Mouse (Mus musculus) hindbrain, embryonic 11.5 days (tissue): Measurements from ENCODE around the gene Ctr9. TPM values are rescaled to one million over a fixed set of nuclear protein-coding genes. Genes with fewer than 3 reads are reported as not detected.
A peak's percentile ranks its signal among the peaks of the same experiment; 100 is the strongest.

Experiments used
- ATAC-seq: fragments of 200-750 bp; cut with Nextera tagmentation; 2 replicates; pipeline ENCODE4 v1.8.0; 2017; ENCODE audit warnings: mild to moderate bottlenecking, moderate TSS enrichment, moderate library complexity; ENCODE audit not compliant: low FRiP score
- DNase-seq: peaks from one replicate; pipeline ENCODE4 v3.0.0-alpha.2; 2015; ENCODE audit warnings: low spot score
- H3K27ac ChIP-seq: fragments of 300-500 bp; sonication (generic); 2 replicates; pipeline ENCODE4 v1.5.1; 2014; ENCODE audit warnings: mild to moderate bottlenecking, low read depth, low read length
- H3K27me3 ChIP-seq: fragments of 300-500 bp; sonication (generic); 2 replicates; pipeline ENCODE4 v1.6.1; 2014; ENCODE audit warnings: mild to moderate bottlenecking, low read length, moderate library complexity, mixed read lengths; ENCODE audit not compliant: control insufficient read depth, insufficient read depth
- H3K36me3 ChIP-seq: fragments of 300-500 bp; sonication (generic); 2 replicates; pipeline ENCODE4 v1.6.1; 2014; ENCODE audit warnings: mild to moderate bottlenecking, low read length, moderate library complexity, mixed read lengths; ENCODE audit not compliant: control insufficient read depth, insufficient read depth
- H3K4me1 ChIP-seq: fragments of 300-500 bp; sonication (generic); replicated peaks from 2 replicates; pipeline ENCODE4 v1.6.1; 2014; ENCODE audit warnings: low read length, mixed read lengths; ENCODE audit not compliant: control insufficient read depth, insufficient read depth
- H3K4me2 ChIP-seq: fragments of 300-500 bp; sonication (generic); replicated peaks from 2 replicates; pipeline ENCODE4 v1.6.1; 2014; ENCODE audit warnings: mild to moderate bottlenecking, low read depth, low read length
- H3K4me3 ChIP-seq: fragments of 300-500 bp; sonication (generic); 2 replicates; pipeline ENCODE4 v1.5.1; 2014; ENCODE audit warnings: low read depth, low read length
- H3K9ac ChIP-seq: fragments of 300-500 bp; sonication (generic); 2 replicates; pipeline ENCODE4 v1.6.1; 2014; ENCODE audit warnings: low read depth, low read length
- H3K9me3 ChIP-seq: fragments of 300-500 bp; sonication (generic); 2 replicates; pipeline ENCODE4 v1.6.1; 2016; ENCODE audit warnings: low read length; ENCODE audit not compliant: control insufficient read depth
- WGBS: fragments of 180-500 bp; shearing (Covaris S2); extraction: QIAGEN DNeasy Blood & Tissue Kit; methylation state at CpG from one replicate; pipeline ENCODE4 v1.1.7; 2014; 5-methylcytosine and 5-hydroxymethylcytosine counted together
- polyA plus RNA-seq: library from polyadenylated mRNA; unstranded; fragments of >200 nt; fragmentation: Nextera tagmentation; extraction: Ambion mirVana; gene quantifications from 2 replicates; pipeline ENCODE4 v1.2.1, GENCODE M21; 2014

Gene Ctr9
- polyA plus RNA-seq, 1 experiment from 2014 or later, result 79.3 TPM

DNA sequence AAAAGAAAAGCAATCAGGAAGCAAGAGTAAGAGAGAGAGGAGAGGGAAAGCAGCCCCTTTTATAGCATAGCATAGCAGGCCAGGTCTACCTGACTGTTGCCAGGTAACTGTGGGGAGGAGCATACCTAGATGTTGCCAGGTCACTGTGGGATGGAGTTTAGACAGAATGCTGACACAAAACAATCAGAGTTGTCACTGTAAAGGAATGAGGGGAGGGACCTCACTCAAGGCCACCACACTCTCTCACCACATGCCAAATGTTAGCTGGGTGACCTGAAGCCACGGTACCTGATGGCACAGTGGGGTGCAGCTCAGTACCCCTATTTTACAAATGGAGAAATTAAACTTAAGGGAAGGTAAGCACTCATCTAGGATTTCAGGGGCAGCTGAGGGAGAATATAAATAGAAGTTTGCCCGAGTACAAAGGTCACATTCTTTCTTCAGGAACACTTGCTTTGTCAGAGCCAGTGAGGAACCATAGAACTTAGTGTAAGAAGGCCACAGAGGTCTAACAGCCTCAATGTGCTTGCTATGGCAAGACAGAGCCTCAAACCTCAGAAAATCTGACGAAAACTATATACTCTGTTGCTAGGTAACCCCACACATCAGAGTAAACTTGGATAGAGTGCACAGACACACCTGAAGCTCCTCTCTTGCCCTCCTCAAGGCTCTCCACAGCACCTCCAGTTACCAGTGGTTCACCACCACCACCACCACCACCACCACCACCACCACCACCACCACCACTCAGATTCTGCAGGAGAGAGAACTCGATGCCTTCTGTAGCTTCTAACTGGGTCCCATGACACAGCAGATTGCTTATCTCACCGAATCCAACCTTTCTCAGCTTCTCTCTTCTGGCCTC lies 38.2 kb upstream of the Ctr9 start:
- Histone ChIP-seq H3K9ac (no peak overlapping the region), H3K9me3 (no peaks in the 10 kb centered on the region), H3K4me3 (no peak overlapping the region), H3K4me2 (no peak overlapping the region), H3K27ac (no peak overlapping the region), H3K27me3 (no peaks in the 10 kb centered on the region), H3K36me3 (no peaks in the 10 kb centered on the region), H3K4me1 (no peaks in the 10 kb centered on the region)
- DNase-seq, result no peak
- no peak for ATAC-seq
- 65% methylated on average over 5 of the region's 5 CpGs for WGBS

DNA sequence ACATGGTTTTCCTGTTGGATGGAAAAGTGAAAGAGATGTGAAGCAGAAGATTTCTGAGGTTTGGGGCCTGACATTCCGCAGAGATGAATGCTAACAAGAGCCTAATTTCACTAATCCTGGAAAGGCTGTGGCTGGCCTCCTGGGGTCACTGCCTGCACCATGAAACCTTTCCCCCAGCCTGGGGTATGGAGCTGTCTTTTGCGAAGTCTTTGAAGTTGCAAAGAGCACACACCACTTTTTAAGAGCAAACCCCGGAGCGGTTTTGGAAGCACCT lies 37.6 kb upstream of the Ctr9 start:
- 51% methylated on average over 4 of the region's 4 CpGs for WGBS

DNA sequence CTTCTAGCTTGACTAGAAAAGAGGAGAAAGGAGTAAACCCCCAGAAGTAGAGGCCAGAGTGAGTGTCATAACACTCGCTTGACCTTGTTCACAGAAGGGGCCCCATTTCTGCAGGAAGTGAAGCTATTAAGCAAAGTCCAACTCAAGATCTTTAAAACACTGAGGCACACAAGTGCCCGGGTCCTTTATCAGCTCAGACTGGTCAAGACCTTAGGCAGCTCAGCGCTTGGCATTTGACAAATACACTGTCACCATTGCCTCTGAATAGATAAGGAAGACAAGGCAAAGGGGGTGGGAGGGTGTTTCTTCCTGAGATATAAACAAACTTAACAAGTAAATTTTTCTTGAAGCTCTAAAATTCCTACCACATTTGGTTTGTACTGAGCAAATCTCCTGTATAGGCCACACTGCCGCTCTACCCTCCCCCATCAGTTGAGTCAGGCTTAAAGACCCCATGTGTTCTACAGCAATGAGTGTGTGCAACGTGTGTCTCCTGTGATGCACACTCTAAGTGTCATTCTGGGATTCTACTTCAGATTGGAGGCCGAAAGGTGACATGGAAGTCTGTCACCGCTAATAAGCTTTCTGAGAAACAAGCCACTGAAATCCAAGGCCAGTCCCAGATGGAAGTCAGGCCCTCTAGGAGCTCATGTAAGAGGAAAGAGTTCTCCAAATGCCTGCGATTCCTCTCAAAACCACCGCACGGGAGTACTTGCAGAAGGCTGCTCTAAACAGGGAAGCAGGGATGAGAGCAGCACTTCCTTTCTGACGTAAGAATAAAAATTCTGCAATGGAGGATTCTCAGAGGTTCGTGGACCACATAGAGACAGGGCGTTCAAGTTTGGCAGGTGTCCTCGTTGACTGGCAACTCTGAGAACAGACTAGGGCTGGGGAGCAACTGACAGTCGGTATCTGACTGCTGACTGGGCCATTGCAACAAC lies 29.6 kb upstream of the Ctr9 start:
- Histone ChIP-seq H3K36me3 (no peaks in the 10 kb centered on the region), H3K9me3 (no peaks in the 10 kb centered on the region), H3K9ac (no peak overlapping the region), H3K27me3 (no peaks in the 10 kb centered on the region), H3K4me2 (no peak overlapping the region), H3K4me3 (no peak overlapping the region), H3K4me1 (no peaks in the 10 kb centered on the region), H3K27ac (no peak overlapping the region)
- ATAC-seq (no peak), DNase-seq (no peak)
- 84% methylated on average over 15 of the region's 15 CpGs for WGBS

More for the DNA sequence above, 37.6 kb upstream of the Ctr9 start:
- H3K27me3 ChIP-seq, result no peaks in the 10 kb centered on the region
- ATAC-seq (no peak), DNase-seq (no peak)
- no peaks in the 10 kb centered on the region for H3K36me3 ChIP-seq
- no peak overlapping the region for H3K4me3 ChIP-seq
- H3K9ac ChIP-seq, result no peak overlapping the region
- H3K4me1 ChIP-seq, result no peaks in the 10 kb centered on the region
- H3K4me2 ChIP-seq, result no peak overlapping the region
- H3K9me3 ChIP-seq, result no peaks in the 10 kb centered on the region
- no peak overlapping the region for H3K27ac ChIP-seq

DNA sequence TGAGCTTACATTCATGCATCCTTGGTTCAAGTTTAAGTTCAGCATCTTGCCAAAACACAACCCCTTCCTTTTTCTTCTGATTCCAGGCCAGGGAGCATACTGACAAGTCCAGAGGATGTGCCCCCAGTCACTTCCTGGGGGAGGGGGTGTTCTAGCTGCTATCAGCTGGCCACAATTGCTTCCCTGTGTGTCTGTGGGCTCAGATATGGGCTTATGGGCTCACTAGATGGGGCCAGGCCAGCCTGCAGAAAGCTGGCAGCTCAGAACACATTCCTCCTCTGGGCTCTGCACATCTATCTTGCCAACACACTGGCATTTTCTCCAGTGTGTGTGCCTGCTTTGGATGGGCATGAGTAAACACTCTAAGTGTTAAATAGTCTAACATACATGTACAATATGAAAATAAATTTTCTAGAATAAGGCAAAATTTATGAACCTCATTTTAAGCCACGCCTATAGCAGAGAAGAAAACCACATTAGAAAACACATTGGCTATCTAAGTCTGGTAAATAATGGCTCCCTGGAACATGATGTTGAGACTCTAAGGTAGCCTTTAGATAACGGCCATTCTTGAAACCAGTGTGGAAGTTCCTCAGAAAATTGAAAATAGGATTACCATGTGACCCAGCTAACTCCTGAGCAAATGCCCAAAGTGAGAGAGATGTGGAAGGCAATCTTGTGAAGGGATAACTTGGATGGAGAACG lies 24.5 kb upstream of the Ctr9 start:
- ATAC-seq, result no peak
- H3K27me3 ChIP-seq, result no peaks in the 10 kb centered on the region
- WGBS, result 90% methylated on average over 3 of the region's 3 CpGs
- H3K9ac ChIP-seq, result no peak overlapping the region
- H3K9me3 ChIP-seq, result no peaks in the 10 kb centered on the region
- H3K27ac ChIP-seq, result no peak overlapping the region
- H3K4me1 ChIP-seq, result no peaks in the 10 kb centered on the region
- H3K4me2 ChIP-seq, result no peak overlapping the region
- DNase-seq, result no peak
- no peaks in the 10 kb centered on the region for H3K36me3 ChIP-seq
- no peak overlapping the region for H3K4me3 ChIP-seq

DNA sequence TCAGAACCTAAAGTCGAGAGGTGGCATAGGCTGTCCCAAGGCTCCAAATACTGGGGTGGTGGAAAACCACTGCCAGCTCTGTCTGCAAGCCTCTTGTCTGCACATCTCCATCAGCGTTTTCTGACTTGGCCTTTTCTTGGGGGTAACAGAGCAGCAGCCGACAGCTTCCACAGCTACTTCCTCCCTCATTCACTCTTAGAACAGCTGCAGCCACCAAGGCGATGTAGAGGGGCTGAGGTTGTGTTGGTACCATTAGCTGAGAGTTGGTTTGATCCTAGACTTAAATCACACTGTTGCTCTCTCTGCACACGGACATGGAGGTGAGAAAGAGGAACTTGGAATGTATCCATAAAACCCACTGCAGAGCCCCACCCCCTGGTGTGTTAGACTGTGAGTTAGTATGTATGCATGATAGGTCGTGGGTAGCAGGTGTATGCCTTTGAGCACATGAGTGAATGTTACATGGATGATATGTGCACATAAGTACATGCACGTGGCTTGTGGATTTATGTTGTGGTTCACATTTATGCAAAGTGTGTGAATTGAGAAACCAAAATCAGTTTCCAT lies 14.6 kb upstream of the Ctr9 start:
- H3K9me3 ChIP-seq, result no peaks in the 10 kb centered on the region

DNA sequence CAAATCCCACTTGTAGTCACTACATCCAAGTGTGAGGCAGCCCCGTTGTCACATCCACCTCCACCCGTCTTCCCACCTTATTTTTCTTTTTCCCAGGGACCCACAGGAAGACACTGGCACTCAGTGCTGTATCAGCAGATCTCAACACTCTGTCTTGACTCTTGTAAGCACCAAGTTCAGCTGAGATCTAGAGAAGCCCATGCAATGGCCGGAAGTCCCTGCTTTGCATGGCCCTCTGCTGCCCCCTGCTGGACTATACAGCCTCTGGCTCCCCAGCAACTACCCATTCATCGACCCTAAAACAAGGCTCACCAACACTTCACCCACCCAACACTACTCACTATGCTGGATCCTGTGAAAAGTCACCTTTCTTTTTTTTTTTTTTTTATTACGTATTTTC lies 13.9 kb upstream of the Ctr9 start:
- no peaks in the 10 kb centered on the region for H3K36me3 ChIP-seq
- H3K4me2 ChIP-seq, result no peak overlapping the region
- H3K9ac ChIP-seq, result no peak overlapping the region
- no peaks in the 10 kb centered on the region for H3K9me3 ChIP-seq
- DNase-seq, result peak; percentile 93
- H3K27ac ChIP-seq, result no peak overlapping the region
- H3K4me1 ChIP-seq, result no peaks in the 10 kb centered on the region
- H3K27me3 ChIP-seq, result no peaks in the 10 kb centered on the region
- ATAC-seq, result peak; percentile 60
- no peak overlapping the region for H3K4me3 ChIP-seq
- 38% methylated on average over 5 of the region's 5 CpGs for WGBS

More for the DNA sequence above, 14.6 kb upstream of the Ctr9 start:
- H3K4me3 ChIP-seq, result no peak overlapping the region
- H3K4me1 ChIP-seq, result no peaks in the 10 kb centered on the region
- ATAC-seq, result no peak
- no peaks in the 10 kb centered on the region for H3K27me3 ChIP-seq
- H3K27ac ChIP-seq, result no peak overlapping the region
- H3K4me2 ChIP-seq, result no peak overlapping the region
- no peak overlapping the region for H3K9ac ChIP-seq
- H3K36me3 ChIP-seq, result no peaks in the 10 kb centered on the region
- 88% methylated on average over 7 of the region's 7 CpGs for WGBS
- DNase-seq, result no peak

DNA sequence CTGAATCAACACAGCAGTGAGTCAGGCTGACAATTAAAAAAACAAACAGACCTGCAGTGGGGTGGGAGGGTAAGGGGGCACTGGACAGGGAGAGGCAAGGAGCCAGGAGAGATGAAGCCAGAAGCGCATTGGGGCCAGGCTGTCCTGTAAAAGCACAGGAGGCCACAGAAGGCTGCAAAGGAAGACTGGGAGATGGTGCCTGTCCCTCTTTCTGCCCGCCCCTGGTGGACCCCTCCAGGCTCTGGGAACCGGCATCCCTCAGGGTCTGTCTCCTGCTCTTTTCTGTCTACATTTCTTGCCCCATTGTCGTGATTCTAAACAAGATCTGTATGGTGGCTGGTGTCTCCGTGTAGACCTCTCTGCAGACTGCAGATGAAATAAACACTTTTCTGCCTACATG lies 13.0 kb upstream of the Ctr9 start:
- Histone ChIP-seq H3K27ac (no peak overlapping the region), H3K4me1 (no peaks in the 10 kb centered on the region), H3K36me3 (no peaks in the 10 kb centered on the region), H3K9me3 (no peaks in the 10 kb centered on the region), H3K4me2 (no peak overlapping the region), H3K4me3 (no peak overlapping the region), H3K27me3 (no peaks in the 10 kb centered on the region), H3K9ac (no peak overlapping the region)
- WGBS, result 76% methylated on average over 4 of the region's 5 CpGs
- ATAC-seq (no peak), DNase-seq (no peak)

DNA sequence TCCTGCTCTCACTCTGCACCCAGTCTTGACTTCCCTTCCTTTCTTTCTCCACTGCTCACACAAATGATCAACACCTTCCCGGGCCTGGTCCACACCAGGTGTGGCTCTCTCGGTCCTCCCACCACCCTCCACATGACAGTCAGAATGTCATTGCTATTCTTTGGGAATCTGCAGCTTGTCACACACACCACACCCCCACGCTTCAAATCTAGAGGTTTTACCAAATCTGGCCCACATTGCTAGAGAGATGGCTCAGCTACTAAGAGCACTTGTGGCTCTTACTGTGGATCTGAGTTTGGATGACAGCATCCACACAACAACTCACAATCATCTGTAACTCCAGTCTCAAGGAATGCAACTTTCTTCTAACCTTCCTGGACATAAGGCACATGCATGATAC lies 11.8 kb upstream of the Ctr9 start:
- Histone ChIP-seq H3K27me3 (no peaks in the 10 kb centered on the region), H3K4me1 (no peaks in the 10 kb centered on the region), H3K27ac (no peak overlapping the region), H3K9ac (no peak overlapping the region), H3K4me3 (no peak overlapping the region), H3K36me3 (no peaks in the 10 kb centered on the region), H3K4me2 (no peak overlapping the region), H3K9me3 (no peaks in the 10 kb centered on the region)
- 88% methylated on average over 3 of the region's 3 CpGs for WGBS
- DNase-seq, result no peak
- ATAC-seq, result no peak
